Mouse (Mus musculus): ENCODE results near the gene Adam8. TPM values are rescaled to one million over a fixed set of nuclear protein-coding genes. Genes with fewer than 3 reads are reported as not detected.

Adam8 gene
- polyA plus RNA-seq (2012; rRNA removed; ENCODE audit: low replicate concordance) = 18.5 and 20.3 TPM in 2 replicates

DNA sequence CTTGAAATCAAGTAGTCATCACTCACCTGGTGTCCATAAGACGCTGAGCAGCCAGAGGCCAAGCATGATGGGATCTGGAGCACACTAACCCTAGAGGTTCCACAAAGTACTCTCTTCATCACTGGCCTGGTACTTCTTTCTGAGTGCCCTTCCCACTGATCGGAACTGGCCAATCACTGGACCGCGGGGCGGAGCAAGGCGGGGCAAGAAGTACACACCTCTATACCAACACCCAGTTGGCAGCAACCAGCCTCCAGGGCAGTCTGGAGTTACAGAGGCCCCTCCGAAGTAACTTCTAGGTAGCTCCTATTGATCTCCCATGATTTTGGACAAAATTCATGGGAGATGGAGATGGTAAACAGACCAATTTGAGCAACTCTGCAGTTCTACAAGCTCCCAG lies at the start of gene Adam8:
Gene Adam8, minus strand, starts transcription at position 157 of the 400 bp plus-strand sequence.

DNA sequence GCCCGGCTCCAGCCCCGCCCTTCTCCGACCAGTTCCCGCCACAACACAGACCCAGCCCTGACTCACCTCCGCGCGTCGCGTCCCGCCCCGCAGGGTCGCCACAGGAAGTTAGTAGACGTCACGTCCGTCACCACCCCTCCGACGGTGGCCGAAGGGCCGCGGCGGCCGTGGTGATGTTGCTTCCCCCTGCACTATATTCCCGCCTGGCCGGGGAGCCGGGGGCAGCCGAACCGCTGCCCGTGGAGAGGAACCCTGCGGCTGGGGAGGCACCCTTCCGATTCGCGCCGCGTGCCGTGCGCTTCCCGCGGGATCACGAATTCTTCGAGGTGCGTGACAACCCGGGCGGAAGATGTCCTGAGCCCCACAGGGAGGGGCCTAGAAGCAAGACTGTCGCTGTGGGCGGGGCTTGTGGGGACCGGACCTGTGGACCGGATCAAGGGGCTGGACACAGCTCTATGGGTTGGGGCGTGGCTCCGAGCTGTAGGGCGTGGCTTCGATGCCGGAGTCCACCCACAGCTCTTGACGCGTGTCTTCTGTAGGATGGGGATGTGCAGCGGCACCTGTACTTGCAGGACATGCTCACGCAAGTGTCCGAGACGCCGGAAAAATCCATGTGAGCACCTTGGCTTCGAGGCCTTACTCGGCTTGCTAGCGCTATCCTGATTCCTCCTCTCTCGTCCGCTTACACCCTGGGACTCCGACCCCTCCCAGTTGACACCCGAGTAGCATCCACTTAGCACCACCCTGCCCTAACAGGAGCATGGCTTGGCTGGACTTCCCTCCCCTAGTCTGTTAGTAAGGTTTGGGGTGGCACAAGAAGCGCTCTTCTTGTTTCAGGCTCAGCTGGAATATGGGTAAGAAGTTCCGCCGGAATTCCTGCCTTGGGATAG lies 44.2 kb upstream of the Adam8 start, which contains the start of the genes Zfp511 and Tubgcp2:
Gene Zfp511, plus strand, starts transcription at position 111 of the 890 bp plus-strand sequence.
Gene Tubgcp2, minus strand, starts transcription at position 389 of the 890 bp plus-strand sequence.

DNA sequence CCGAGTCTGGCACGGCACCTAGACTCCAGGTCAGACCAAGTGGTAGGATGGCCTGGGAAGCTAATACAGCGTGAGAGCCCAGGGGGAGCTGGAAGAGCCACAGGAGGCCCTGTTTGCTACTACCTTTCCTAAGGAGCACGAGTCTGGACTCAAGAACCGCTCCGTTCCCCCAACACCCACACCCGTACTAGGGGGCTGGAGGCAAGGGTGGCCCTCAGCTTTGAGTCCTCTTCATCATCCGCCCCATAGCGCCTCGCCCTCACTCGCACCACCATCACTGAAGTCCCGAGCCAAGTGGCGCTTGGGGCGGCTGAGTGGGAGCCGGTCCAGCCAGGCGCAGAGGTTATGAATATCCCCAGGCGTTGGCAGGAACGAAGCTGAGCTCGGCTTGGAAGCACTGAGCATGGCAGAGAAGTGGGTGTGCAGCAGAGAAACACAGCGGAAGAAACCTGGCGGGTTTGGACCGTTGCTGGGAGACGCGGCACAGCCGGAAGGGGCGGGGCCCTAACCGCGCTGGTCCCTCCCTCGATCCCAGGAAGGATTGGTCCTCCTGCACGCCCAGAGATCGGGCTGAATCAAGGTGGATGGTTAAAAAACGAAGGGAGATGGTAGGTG lies 14.0 kb downstream of the Adam8 start, which contains the start of gene 6430531B16Rik:
Gene 6430531B16Rik, minus strand, starts transcription at position 478 of the 615 bp plus-strand sequence.

DNA sequence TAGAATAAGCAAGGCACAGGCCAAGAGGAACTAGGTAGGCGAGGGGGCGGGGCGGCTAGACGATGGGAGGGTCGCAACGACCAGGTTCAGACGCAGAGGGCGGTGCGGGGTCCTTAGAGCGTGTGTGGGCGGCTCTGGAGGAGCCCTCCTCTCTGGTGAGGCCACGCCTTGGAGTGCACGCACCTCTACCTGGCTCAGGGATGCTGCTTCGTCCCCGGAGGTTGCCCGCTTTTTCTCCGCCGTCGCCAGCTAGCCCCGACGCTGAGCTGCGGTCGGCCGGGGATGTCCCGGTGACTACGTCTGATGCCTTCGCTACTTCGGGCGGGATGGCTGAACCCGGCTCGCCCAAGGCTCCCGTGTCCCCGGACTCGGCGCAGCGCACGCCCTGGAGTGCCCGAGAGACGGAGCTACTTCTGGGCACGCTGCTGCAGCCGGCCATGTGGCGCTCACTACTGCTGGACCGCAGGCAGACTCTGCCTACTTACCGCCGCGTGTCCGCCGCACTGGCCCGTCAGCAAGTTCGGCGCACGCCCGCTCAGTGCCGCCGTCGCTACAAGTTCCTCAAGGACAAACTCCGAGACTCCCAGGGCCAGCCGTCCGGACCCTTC lies 48.6 kb downstream of the Adam8 start, which contains the start of gene Utf1:
Gene Utf1, plus strand, starts transcription at position 116 of the 608 bp plus-strand sequence.

Other genes with a start within 250 kb of the Adam8 start
- 0.04 and 0.06 TPM in 2 replicates for gene Adgra1, start 158.4 kb downstream of the Adam8 start, polyA plus RNA-seq (2012; rRNA removed; ENCODE audit: low replicate concordance)
- 0.03 TPM in 1 of 2 replicates, not detected in the other for gene Kndc1, start 97.9 kb downstream of the Adam8 start, polyA plus RNA-seq (2012; rRNA removed; ENCODE audit: low replicate concordance)
- gene Utf1, start 48.8 kb downstream of the Adam8 start, polyA plus RNA-seq (2012; rRNA removed; ENCODE audit: low replicate concordance) = 0.37 and 0.98 TPM in 2 replicates
- gene 6430531B16Rik, start 13.8 kb downstream of the Adam8 start, polyA plus RNA-seq (2012; rRNA removed; ENCODE audit: low replicate concordance) = 0.31 and 0.32 TPM in 2 replicates
- 51.1 and 130 TPM in 2 replicates for gene Zfp511, start 43.8 kb upstream of the Adam8 start, polyA plus RNA-seq (2012; rRNA removed; ENCODE audit: low replicate concordance)
- 18.2 and 27.9 TPM in 2 replicates for gene Tubgcp2, start 44.1 kb upstream of the Adam8 start, polyA plus RNA-seq (2012; rRNA removed; ENCODE audit: low replicate concordance)
- 0.04 and 0.19 TPM in 2 replicates for gene Msx3, start 56.5 kb upstream of the Adam8 start, polyA plus RNA-seq (2012; rRNA removed; ENCODE audit: low replicate concordance)
- 0.11 TPM in 1 of 2 replicates, not detected in the other for gene Caly, start 90.0 kb upstream of the Adam8 start, polyA plus RNA-seq (2012; rRNA removed; ENCODE audit: low replicate concordance)
- not detected in 2 replicates for gene Prap1, start 100.8 kb upstream of the Adam8 start, polyA plus RNA-seq (2012; rRNA removed; ENCODE audit: low replicate concordance)
- gene Fuom, start 109.9 kb upstream of the Adam8 start, polyA plus RNA-seq (2012; rRNA removed; ENCODE audit: low replicate concordance) = 47.4 and 59.5 TPM in 2 replicates
- 20.9 and 25.0 TPM in 2 replicates for gene Paox, start 123.2 kb upstream of the Adam8 start, polyA plus RNA-seq (2012; rRNA removed; ENCODE audit: low replicate concordance)
- gene Echs1, start 123.9 kb upstream of the Adam8 start, polyA plus RNA-seq (2012; rRNA removed; ENCODE audit: low replicate concordance) = 146 and 200 TPM in 2 replicates
- gene Mtg1, start 145.0 kb upstream of the Adam8 start, polyA plus RNA-seq (2012; rRNA removed; ENCODE audit: low replicate concordance) = 31.2 and 62.7 TPM in 2 replicates
- 0.70 and 0.87 TPM in 2 replicates for gene Sprn, start 162.3 kb upstream of the Adam8 start, polyA plus RNA-seq (2012; rRNA removed; ENCODE audit: low replicate concordance)
- not detected in 2 replicates for gene Olfr522, start 172.2 kb upstream of the Adam8 start, polyA plus RNA-seq (2012; rRNA removed; ENCODE audit: low replicate concordance)
- 0.40 and 0.73 TPM in 2 replicates for gene Olfr523, start 180.7 kb upstream of the Adam8 start, polyA plus RNA-seq (2012; rRNA removed; ENCODE audit: low replicate concordance)
- gene Olfr524, start 213.4 kb upstream of the Adam8 start, polyA plus RNA-seq (2012; rRNA removed; ENCODE audit: low replicate concordance) = 0.13 TPM in 1 of 2 replicates, not detected in the other
- gene Cd163l1, start 225.7 kb upstream of the Adam8 start, polyA plus RNA-seq (2012; rRNA removed; ENCODE audit: low replicate concordance) = 1.7 and 3.0 TPM in 2 replicates